Mouse (Mus musculus) liver, embryonic 11.5 days (tissue): ENCODE data around the gene Olfr568. TPM values are rescaled to one million over a fixed set of nuclear protein-coding genes. Genes with fewer than 3 reads are reported as not detected.

ENCODE experiments used
- ATAC-seq: fragments of 200-750 bp; cut with Nextera tagmentation; replicated peaks from 2 replicates; pipeline ENCODE4 v1.8.0; 2017; ENCODE audit warnings: moderate number of reproducible peaks, mild to moderate bottlenecking, moderate TSS enrichment, moderate library complexity; ENCODE audit not compliant: low FRiP score
- DNase-seq: peaks from one replicate; pipeline ENCODE4 v3.0.0-alpha.2; 2017; ENCODE audit warnings: low spot score
- H3K27ac ChIP-seq: fragments of 300-500 bp; sonication (generic); 2 replicates; pipeline ENCODE4 v1.5.1; 2014; ENCODE audit warnings: mild to moderate bottlenecking, low read depth, low read length, control low read depth
- H3K27me3 ChIP-seq: fragments of 300-500 bp; sonication (generic); replicated peaks from 2 replicates; pipeline ENCODE4 v1.6.1; 2014; ENCODE audit warnings: low read length, mixed read lengths; ENCODE audit not compliant: control insufficient read depth, insufficient read depth
- H3K36me3 ChIP-seq: fragments of 300-500 bp; sonication (generic); 2 replicates; pipeline ENCODE4 v1.6.1; 2014; ENCODE audit warnings: mild to moderate bottlenecking, low read length, moderate library complexity, mixed read lengths; ENCODE audit not compliant: control insufficient read depth, insufficient read depth
- H3K4me1 ChIP-seq: fragments of 300-500 bp; sonication (generic); replicated peaks from 2 replicates; pipeline ENCODE4 v1.6.1; 2014; ENCODE audit warnings: low read length, mixed read lengths; ENCODE audit not compliant: control insufficient read depth, insufficient read depth
- H3K4me2 ChIP-seq: fragments of 300-500 bp; sonication (generic); 2 replicates; pipeline ENCODE4 v1.6.1; 2014; ENCODE audit warnings: mild to moderate bottlenecking, control low read depth, moderate library complexity
- H3K4me3 ChIP-seq: fragments of 300-500 bp; sonication (generic); 2 replicates; pipeline ENCODE4 v1.5.1; 2014; ENCODE audit warnings: low read depth, low read length, control low read depth
- H3K9ac ChIP-seq: fragments of 300-500 bp; sonication (generic); 2 replicates; pipeline ENCODE4 v1.6.1; 2014; ENCODE audit warnings: low read depth, low read length, control low read depth
- H3K9me3 ChIP-seq: fragments of 300-500 bp; sonication (generic); 2 replicates; pipeline ENCODE4 v1.6.1; 2016; ENCODE audit warnings: low read length, inconsistent platforms, mixed read lengths; ENCODE audit not compliant: control insufficient read depth
- WGBS: fragments of 180-500 bp; shearing (Covaris S2); extraction: QIAGEN DNeasy Blood & Tissue Kit; methylation state at CpG from one replicate; pipeline ENCODE4 v1.1.7; 2014; 5-methylcytosine and 5-hydroxymethylcytosine counted together
- polyA plus RNA-seq: library from polyadenylated mRNA; unstranded; fragments of >200 nt; fragmentation: Nextera tagmentation; extraction: Ambion mirVana; gene quantifications from 2 replicates; pipeline ENCODE4 v1.2.1, GENCODE M21; 2014

Gene Olfr568
- polyA plus RNA-seq, 1 experiment from 2014 or later: not detected

- DNase-seq: no peak
- H3K9ac ChIP-seq: no peak overlapping the region
- no peaks in the 10 kb centered on the region for H3K4me1 ChIP-seq
- H3K36me3 ChIP-seq: no peaks in the 10 kb centered on the region
- H3K4me2 ChIP-seq: no peak overlapping the region
- no peak overlapping the region for H3K4me3 ChIP-seq
- no peaks in the 10 kb centered on the region for H3K27me3 ChIP-seq
- ATAC-seq: no peak
- no peak overlapping the region for H3K27ac ChIP-seq
- 55% methylated on average over 3 of the region's 3 CpGs for WGBS
- H3K9me3 ChIP-seq: no peaks in the 10 kb centered on the region
Observed at GRCm38 (mm10) chr7:102927105-102927504, 50.2 kb downstream of the Olfr568 start.

Other genes starting within 250 kb of the Olfr568 start
- not detected in 2 replicates for gene Olfr554, start 238.7 kb upstream of the Olfr568 start, polyA plus RNA-seq
- gene Olfr555, start 218.3 kb upstream of the Olfr568 start, polyA plus RNA-seq: not detected in 2 replicates
- not detected in 2 replicates for gene Olfr556, start 212.2 kb upstream of the Olfr568 start, polyA plus RNA-seq
- gene Trim68, start 189.8 kb upstream of the Olfr568 start, polyA plus RNA-seq: 5.1 and 6.8 TPM in 2 replicates
- not detected in 2 replicates for gene Olfr557, start 181.2 kb upstream of the Olfr568 start, polyA plus RNA-seq
- not detected in 2 replicates for gene Olfr558, start 174.9 kb upstream of the Olfr568 start, polyA plus RNA-seq
- not detected in 2 replicates for gene Olfr33, start 158.1 kb upstream of the Olfr568 start, polyA plus RNA-seq
- gene Olfr559, start 149.6 kb upstream of the Olfr568 start, polyA plus RNA-seq: not detected in 2 replicates
- not detected in 2 replicates for gene Olfr560, start 117.8 kb upstream of the Olfr568 start, polyA plus RNA-seq
- not detected in 2 replicates for gene Olfr78, start 117.7 kb upstream of the Olfr568 start, polyA plus RNA-seq
- not detected in 2 replicates for gene Olfr561, start 105.9 kb upstream of the Olfr568 start, polyA plus RNA-seq
- gene Olfr564, start 73.6 kb upstream of the Olfr568 start, polyA plus RNA-seq: not detected in 2 replicates
- not detected in 2 replicates for gene Olfr566, start 18.4 kb upstream of the Olfr568 start, polyA plus RNA-seq
- gene Olfr569, start 13.8 kb downstream of the Olfr568 start, polyA plus RNA-seq: not detected in 2 replicates
- gene Olfr570, start 17.5 kb downstream of the Olfr568 start, polyA plus RNA-seq: not detected in 2 replicates
- gene Olfr571, start 40.4 kb downstream of the Olfr568 start, polyA plus RNA-seq: not detected in 2 replicates
- not detected in 2 replicates for gene Olfr572, start 47.3 kb downstream of the Olfr568 start, polyA plus RNA-seq
- gene Olfr573-ps1, start 65.5 kb downstream of the Olfr568 start, polyA plus RNA-seq: not detected in 2 replicates
- not detected in 2 replicates for gene Olfr574, start 71.3 kb downstream of the Olfr568 start, polyA plus RNA-seq
- gene Olfr575, start 81.7 kb downstream of the Olfr568 start, polyA plus RNA-seq: not detected in 2 replicates
- gene Olfr576, start 85.5 kb downstream of the Olfr568 start, polyA plus RNA-seq: not detected in 2 replicates
- gene Olfr577, start 98.8 kb downstream of the Olfr568 start, polyA plus RNA-seq: not detected in 2 replicates
- not detected in 2 replicates for gene Olfr578, start 112.2 kb downstream of the Olfr568 start, polyA plus RNA-seq
- not detected in 2 replicates for gene Olfr582, start 160.9 kb downstream of the Olfr568 start, polyA plus RNA-seq
- not detected in 2 replicates for gene Olfr583, start 174.2 kb downstream of the Olfr568 start, polyA plus RNA-seq
- not detected in 2 replicates for gene Olfr584, start 204.8 kb downstream of the Olfr568 start, polyA plus RNA-seq
- gene Olfr585, start 220.6 kb downstream of the Olfr568 start, polyA plus RNA-seq: not detected in 2 replicates
- gene Olfr586, start 248.5 kb downstream of the Olfr568 start, polyA plus RNA-seq: not detected in 2 replicates